Mouse (Mus musculus): ENCODE measurements around the gene Gm773. TPM values are rescaled to one million over a fixed set of nuclear protein-coding genes. Genes with fewer than 3 reads are reported as not detected.
"Not testable (repeated sequence)": the region's sequence is repeated elsewhere in the genome, so short reads cannot be mapped to it uniquely, and the experiment has no call there.

Gene Gm773
- not detected in 2 replicates for polyA plus RNA-seq (2015; fragmentation: Nextera tagmentation; extraction: Ambion mirVana)

DNA sequence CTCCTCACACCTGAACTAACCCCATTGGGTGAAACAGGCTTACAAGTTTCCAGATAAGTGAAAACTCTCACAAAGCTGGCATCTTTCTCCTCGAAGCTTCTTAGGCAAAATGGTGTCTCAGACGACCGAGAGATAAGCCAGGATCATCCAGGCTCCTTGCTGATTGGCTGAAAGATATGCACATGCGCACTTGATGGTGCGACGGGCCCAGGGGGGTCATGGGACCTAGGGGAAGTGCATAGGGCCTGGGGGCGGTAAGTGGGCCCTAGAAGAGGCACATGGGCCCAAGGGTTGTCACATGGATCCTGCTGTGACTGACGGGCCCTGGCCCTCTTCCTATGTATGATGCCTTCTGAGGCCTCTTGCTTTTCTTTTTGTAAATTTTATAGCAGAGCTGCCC is at the start of gene Gm773:
Gene Gm773 (minus strand): TSS at position 111 of the 400 bp plus-strand sequence.
- 85% methylated on average over 8 of the region's 8 CpGs for WGBS
- ATAC-seq (ENCODE audit: low FRiP score, low read depth), result no peak
- no peaks in the 10 kb centered on the region for H3K36me3 ChIP-seq

DNA sequence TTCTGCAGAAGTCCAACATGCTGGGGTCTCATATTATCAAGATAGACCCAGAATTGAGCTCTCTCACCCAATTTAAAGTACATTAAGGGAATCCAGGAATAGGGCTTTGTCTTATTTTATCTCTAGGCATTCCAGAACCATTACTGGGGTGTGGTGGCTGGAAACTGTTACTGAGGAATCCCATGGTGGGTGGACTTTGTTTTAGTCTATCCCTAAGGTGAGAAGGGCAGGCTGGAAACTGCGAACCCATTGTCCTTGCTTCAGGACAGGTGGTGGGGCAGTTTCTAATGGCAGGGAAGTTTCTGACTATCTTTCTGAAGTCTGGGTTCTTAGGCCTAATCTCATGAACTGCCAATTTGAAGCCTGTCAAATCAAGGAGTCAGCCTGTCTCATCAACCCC is 26.2 kb downstream of the Gm773 start:
- no CpG with 5 or more reads among the region's 1 CpGs for WGBS

More for the DNA sequence above, at the start of gene Gm773:
- no peak within 1 kb of the TSS for H3K4me2 ChIP-seq
- no peak within 1 kb of the TSS for H3K27ac ChIP-seq (replicated peaks)
- no peaks in the 10 kb centered on the region for H3K9me3 ChIP-seq
- H3K4me3 ChIP-seq, result no peak within 1 kb of the TSS
- H3K9ac ChIP-seq, result no peak within 1 kb of the TSS
- no peaks in the 10 kb centered on the region for H3K4me1 ChIP-seq (replicated peaks)
- H3K27me3 ChIP-seq, result no peaks in the 10 kb centered on the region

DNA sequence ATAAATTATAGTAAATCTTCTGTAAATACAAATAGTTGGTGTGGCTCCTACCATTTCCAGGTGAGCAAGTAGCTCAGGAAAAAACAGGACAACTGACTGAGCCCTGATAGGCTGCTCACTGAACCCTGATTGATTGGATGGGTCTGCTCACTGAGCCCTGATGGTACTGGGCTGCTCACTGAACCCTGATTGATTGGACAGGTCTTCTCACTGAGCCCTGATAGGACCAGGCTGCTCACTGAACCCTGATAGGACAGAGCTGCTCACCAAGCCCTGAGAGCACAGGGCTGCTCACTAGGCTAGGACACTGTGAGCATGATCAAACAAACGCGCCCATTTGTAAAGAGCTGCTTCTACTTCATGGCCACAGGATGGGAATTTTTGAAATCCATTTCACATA is 61.3 kb downstream of the Gm773 start:
- ATAC-seq (ENCODE audit: low FRiP score, low read depth), result peak; percentile 65; the same call in 1 of the 2 replicates
- H3K4me2 ChIP-seq, result no peak overlapping the region
- H3K27me3 ChIP-seq, result no peaks in the 10 kb centered on the region
- H3K4me1 ChIP-seq (replicated peaks), result no peaks in the 10 kb centered on the region
- WGBS, result 88% methylated on average over 2 of the region's 2 CpGs
- no peak overlapping the region for H3K27ac ChIP-seq (replicated peaks)
- no peak overlapping the region for H3K4me3 ChIP-seq
- H3K36me3 ChIP-seq, result no peaks in the 10 kb centered on the region
- H3K9me3 ChIP-seq, result no peaks in the 10 kb centered on the region
- H3K9ac ChIP-seq, result no peak overlapping the region

More for the DNA sequence above, 26.2 kb downstream of the Gm773 start:
- not testable (repeated sequence) for ATAC-seq (ENCODE audit: low FRiP score, low read depth); H3K27ac ChIP-seq (replicated peaks); H3K27me3 ChIP-seq; H3K4me1 ChIP-seq (replicated peaks); H3K4me2 ChIP-seq; H3K9me3 ChIP-seq; H3K36me3 ChIP-seq; H3K4me3 ChIP-seq; H3K9ac ChIP-seq

Other genes with a start within 250 kb of the Gm773 start
- gene 3830403N18Rik, start 76.3 kb downstream of the Gm773 start, polyA plus RNA-seq (2015; fragmentation: Nextera tagmentation; extraction: Ambion mirVana), result 0.64 and 0.75 TPM in 2 replicates
- 5.0 and 6.0 TPM in 2 replicates for gene Zfp449, start 133.5 kb upstream of the Gm773 start, polyA plus RNA-seq (2015; fragmentation: Nextera tagmentation; extraction: Ambion mirVana)
- 46.7 and 47.1 TPM in 2 replicates for gene Smim10l2a, start 161.7 kb upstream of the Gm773 start, polyA plus RNA-seq (2015; fragmentation: Nextera tagmentation; extraction: Ambion mirVana)
- 1.4 and 1.7 TPM in 2 replicates for gene Gm2174, start 235.1 kb upstream of the Gm773 start, polyA plus RNA-seq (2015; fragmentation: Nextera tagmentation; extraction: Ambion mirVana)
- gene Ints6l, start 242.0 kb upstream of the Gm773 start, polyA plus RNA-seq (2015; fragmentation: Nextera tagmentation; extraction: Ambion mirVana), result 16.4 and 17.2 TPM in 2 replicates

All from hindbrain, embryonic 15.5 days (tissue).